Mouse (Mus musculus) ES-Bruce4 (cell line): ENCODE measurements at regions not wholly inside any gene's neighbourhood (a gene's known extent, or its start where the extent isn't known, plus 50 kb on each side); places are given as distances from the start of the nearest gene placed in this dataset.

Source experiments
- H3K27ac ChIP-seq: 2 replicates; pipeline ENCODE4 v1.5.1; 2012; ENCODE audit warnings: low read length, inconsistent platforms; ENCODE audit not compliant: insufficient read depth
- H3K27me3 ChIP-seq: 2 replicates; pipeline ENCODE4 v1.6.1; 2012; ENCODE audit warnings: mild to moderate bottlenecking, low read length, inconsistent platforms; ENCODE audit not compliant: control insufficient read depth, poor library complexity, insufficient read depth, severe bottlenecking
- H3K36me3 ChIP-seq: 2 replicates; pipeline ENCODE4 v1.6.1; 2012; ENCODE audit warnings: inconsistent platforms, mild to moderate bottlenecking, low read length, moderate library complexity; ENCODE audit not compliant: control insufficient read depth, poor library complexity, insufficient read depth, severe bottlenecking
- H3K4me1 ChIP-seq: one replicate; pipeline ENCODE4 v1.8.1; 2011; ENCODE audit warnings: low read length; ENCODE audit not compliant: control insufficient read depth, insufficient read depth
- H3K4me3 ChIP-seq: 2 replicates; pipeline ENCODE4 v1.5.1; 2011; ENCODE audit warnings: low read depth, mild to moderate bottlenecking, low read length
- H3K9ac ChIP-seq: 2 replicates; pipeline ENCODE4 v1.6.1; 2012; ENCODE audit warnings: low read depth, mild to moderate bottlenecking, inconsistent platforms; ENCODE audit not compliant: poor library complexity, severe bottlenecking
- H3K9me3 ChIP-seq: replicated peaks from 2 replicates; pipeline ENCODE4 v1.6.1; 2012; ENCODE audit warnings: mild to moderate bottlenecking, low read length, inconsistent platforms; ENCODE audit not compliant: control insufficient read depth, poor library complexity, insufficient read depth, severe bottlenecking
- CTCF ChIP-seq: IDR thresholded peaks from one replicate; pipeline ENCODE4 v1.8.1; 2011; ENCODE audit warnings: low read depth, low read length
- EP300 ChIP-seq: IDR thresholded peaks from 2 replicates; pipeline ENCODE4 v1.6.1; 2011; ENCODE audit warnings: low read depth, low read length; ENCODE audit not compliant: insufficient read depth
- POLR2A ChIP-seq: IDR thresholded peaks from one replicate; pipeline ENCODE4 v1.8.1; 2011; ENCODE audit warnings: low read length; ENCODE audit not compliant: insufficient read depth

- no peak for TF ChIP-seq CTCF
- TF ChIP-seq POLR2A = no peak
- no peak for TF ChIP-seq EP300
- peaks cover 12% of the 10 kb centered on the region for H3K9me3 ChIP-seq
- H3K9ac ChIP-seq = no peak overlapping the region
- no peaks in the 10 kb centered on the region for H3K4me1 ChIP-seq
- no peaks in the 10 kb centered on the region for H3K36me3 ChIP-seq
- H3K4me3 ChIP-seq = no peak overlapping the region
- H3K27me3 ChIP-seq = no peaks in the 10 kb centered on the region
- H3K27ac ChIP-seq = no peak overlapping the region
Measured at GRCm38 (mm10) chr19:15836201-15836955, 110.8 kb downstream of the Psat1 start.

- H3K9me3 ChIP-seq = no peaks in the 10 kb centered on the region
- no peak overlapping the region for H3K27ac ChIP-seq
- no peak overlapping the region for H3K9ac ChIP-seq
- TF ChIP-seq POLR2A (no peak), CTCF (no peak), EP300 (no peak)
- H3K4me3 ChIP-seq = no peak overlapping the region
- no peaks in the 10 kb centered on the region for H3K4me1 ChIP-seq
- H3K36me3 ChIP-seq = no peaks in the 10 kb centered on the region
- H3K27me3 ChIP-seq = no peaks in the 10 kb centered on the region
Measured at GRCm38 (mm10) chr19:15830385-15830784, 116.8 kb downstream of the Psat1 start.

- no peaks in the 10 kb centered on the region for H3K27me3 ChIP-seq
- no peak for TF ChIP-seq POLR2A
- TF ChIP-seq CTCF = no peak
- TF ChIP-seq EP300 = no peak
- no peaks in the 10 kb centered on the region for H3K36me3 ChIP-seq
- no peak overlapping the region for H3K9ac ChIP-seq
- no peaks in the 10 kb centered on the region for H3K9me3 ChIP-seq
- H3K4me3 ChIP-seq = no peak overlapping the region
- no peaks in the 10 kb centered on the region for H3K4me1 ChIP-seq
- no peak overlapping the region for H3K27ac ChIP-seq
Measured at GRCm38 (mm10) chr19:15829158-15829557, 118.0 kb downstream of the Psat1 start.

- H3K36me3 ChIP-seq = no peaks in the 10 kb centered on the region
- no peaks in the 10 kb centered on the region for H3K4me1 ChIP-seq
- no peak overlapping the region for H3K27ac ChIP-seq
- no peaks in the 10 kb centered on the region for H3K9me3 ChIP-seq
- TF ChIP-seq POLR2A (no peak), EP300 (no peak), CTCF (no peak)
- no peak overlapping the region for H3K4me3 ChIP-seq
- H3K27me3 ChIP-seq = no peaks in the 10 kb centered on the region
- no peak overlapping the region for H3K9ac ChIP-seq
Measured at GRCm38 (mm10) chr19:15827990-15828705, 119.0 kb downstream of the Psat1 start.

GRCm38 (mm10) chr19:15827120-15827989, 119.8 kb downstream of the Psat1 start:
- H3K27ac ChIP-seq = no peak overlapping the region
- TF ChIP-seq CTCF (no peak), POLR2A (no peak), EP300 (no peak)
- H3K27me3 ChIP-seq = no peaks in the 10 kb centered on the region

More at GRCm38 (mm10) chr19:15827120-15827989, 119.8 kb downstream of the Psat1 start:
- H3K36me3 ChIP-seq = no peaks in the 10 kb centered on the region
- no peaks in the 10 kb centered on the region for H3K4me1 ChIP-seq
- no peak overlapping the region for H3K4me3 ChIP-seq
- H3K9me3 ChIP-seq = no peaks in the 10 kb centered on the region
- no peak overlapping the region for H3K9ac ChIP-seq
